Mouse (Mus musculus) cortical plate, adult 2 months (tissue): ENCODE data around the gene Gadd45b. TPM values are rescaled to one million over a fixed set of nuclear protein-coding genes. Genes with fewer than 3 reads are reported as not detected.

Source experiments
- H3K27ac ChIP-seq: fragments of 200-500 bp; 2 replicates; pipeline ENCODE4 v1.5.1; 2012; ENCODE audit warnings: low read length, control low read depth, inconsistent platforms; ENCODE audit not compliant: insufficient read depth
- H3K4me1 ChIP-seq: fragments of 200-500 bp; 2 replicates; pipeline ENCODE4 v1.6.1; 2011; ENCODE audit warnings: low read length; ENCODE audit not compliant: control insufficient read depth, insufficient read depth
- H3K4me3 ChIP-seq: fragments of 200-500 bp; 2 replicates; pipeline ENCODE4 v1.5.1; 2011; ENCODE audit warnings: mild to moderate bottlenecking, low read length, control low read depth; ENCODE audit not compliant: insufficient read depth
- CTCF ChIP-seq: fragments of 200-500 bp; IDR thresholded peaks from 2 replicates; pipeline ENCODE4 v1.5.1; 2011; ENCODE audit warnings: mild to moderate bottlenecking, control low read depth, low read length; ENCODE audit not compliant: insufficient read depth; ENCODE audit errors: extremely low read depth
- POLR2A ChIP-seq: fragments of 200-500 bp; IDR thresholded peaks from 2 replicates; pipeline ENCODE4 v1.6.1; 2011; ENCODE audit warnings: mild to moderate bottlenecking, low read length, control low read depth; ENCODE audit not compliant: insufficient read depth; ENCODE audit errors: extremely low read depth
- polyA plus RNA-seq: library from polyadenylated mRNA; depleted of rRNA; stranded (reverse); fragments of >200 nt; gene quantifications from 2 replicates; pipeline ENCODE4 v1.2.3, GENCODE M21; 2012

The Gadd45b gene
- polyA plus RNA-seq, 1 experiment, result 25.6 TPM

- peak; percentile 52; the same call in 1 of the 2 replicates for TF ChIP-seq POLR2A
- peak; percentile 74 for TF ChIP-seq CTCF
- peak overlapping the region; percentile 92 for H3K27ac ChIP-seq
Observed at GRCm38 (mm10) chr10:80928586-80929298, 1.1 kb upstream of the Gadd45b start.

GRCm38 (mm10) chr10:80930361-80931152 lies 684 bp downstream of the Gadd45b start:
- Histone ChIP-seq H3K4me3 (peak overlapping the region; percentile 98), H3K27ac (peak overlapping the region; percentile 66), H3K4me1 (peaks cover 4% of the 10 kb centered on the region; the same call in 1 of the 2 replicates)
- no peak for TF ChIP-seq POLR2A
- no peak for TF ChIP-seq CTCF

More at GRCm38 (mm10) chr10:80928586-80929298, 1.1 kb upstream of the Gadd45b start:
- H3K4me1 ChIP-seq, result peaks cover 3% of the 10 kb centered on the region; the same call in 1 of the 2 replicates
- peak overlapping the region; percentile 98 for H3K4me3 ChIP-seq

- Histone ChIP-seq H3K4me1 (peaks cover 4% of the 10 kb centered on the region; the same call in 1 of the 2 replicates), H3K4me3 (peak overlapping the region; percentile 98), H3K27ac (no peak overlapping the region)
- no peak for TF ChIP-seq POLR2A
- TF ChIP-seq CTCF, result no peak
Observed at GRCm38 (mm10) chr10:80931153-80931671, 1.3 kb downstream of the Gadd45b start.

- H3K4me3 ChIP-seq, result peak overlapping the region; percentile 98; the same call in 1 of the 2 replicates
- H3K27ac ChIP-seq, result no peak overlapping the region
- no peak for TF ChIP-seq POLR2A
- no peak for TF ChIP-seq CTCF
- peaks cover 4% of the 10 kb centered on the region; the same call in 1 of the 2 replicates for H3K4me1 ChIP-seq
Observed at GRCm38 (mm10) chr10:80931695-80932094, 1.8 kb downstream of the Gadd45b start.

- Histone ChIP-seq H3K4me3 (no peak overlapping the region), H3K27ac (no peak overlapping the region), H3K4me1 (peaks cover 4% of the 10 kb centered on the region; the same call in 1 of the 2 replicates)
- TF ChIP-seq CTCF, result no peak
Observed at GRCm38 (mm10) chr10:80932206-80932605, 2.3 kb downstream of the Gadd45b start.

- H3K27ac ChIP-seq, result no peak overlapping the region
- H3K4me1 ChIP-seq, result peaks cover 4% of the 10 kb centered on the region; the same call in 1 of the 2 replicates
- no peak overlapping the region for H3K4me3 ChIP-seq
- TF ChIP-seq CTCF (no peak), POLR2A (no peak)
Observed at GRCm38 (mm10) chr10:80932700-80933420, 3.0 kb downstream of the Gadd45b start.

- Histone ChIP-seq H3K4me1 (peaks cover 4% of the 10 kb centered on the region; the same call in 1 of the 2 replicates), H3K27ac (no peak overlapping the region), H3K4me3 (no peak overlapping the region)
- TF ChIP-seq POLR2A (no peak), CTCF (no peak)
Observed at GRCm38 (mm10) chr10:80933421-80933979, 3.6 kb downstream of the Gadd45b start.

GRCm38 (mm10) chr10:80934136-80934985 lies 4.5 kb downstream of the Gadd45b start:
- no peak for TF ChIP-seq POLR2A
- no peak for TF ChIP-seq CTCF
- Histone ChIP-seq H3K4me3 (no peak overlapping the region), H3K27ac (no peak overlapping the region), H3K4me1 (peaks cover 5% of the 10 kb centered on the region; the same call in 1 of the 2 replicates)
